Comparison of ENCODE assay signal across 16 mouse cellular contexts in the genomic region with DNA sequence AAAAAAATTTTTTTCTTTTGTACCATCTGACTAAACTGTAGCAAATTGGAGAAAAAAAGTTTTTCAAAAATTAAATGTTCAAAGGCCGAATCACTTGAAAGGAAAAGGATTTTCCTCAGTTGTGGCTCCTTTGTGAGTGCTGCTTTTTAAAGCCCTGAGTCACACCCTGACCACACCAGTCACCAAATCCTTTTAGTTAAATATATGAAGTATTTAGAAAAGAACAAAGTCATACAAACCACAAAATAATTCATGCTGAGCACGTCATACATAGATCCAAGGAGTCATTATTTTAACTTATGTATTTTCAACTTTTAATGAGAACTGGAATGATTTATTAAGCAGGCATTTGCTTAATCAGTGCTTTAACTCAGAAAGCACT.
"Had no signal": no experiment of that assay in that cellular context is flagged by ENCODE, and none has a peak within 500 bp of the region (broad histone marks: within the 10 kb centered on the region; RNA-seq: fewer than 3 reads in every experiment).

No protein-coding gene starts in this region.

- H3K4me3 ChIP-seq: kidney, embryonic 15.5 days; limb, embryonic 13.5 days; liver, embryonic 13.5 days; neural tube, embryonic 13.5 days had no signal

- H3K9me3 ChIP-seq: kidney, embryonic 15.5 days; limb, embryonic 13.5 days; liver, embryonic 13.5 days; neural tube, embryonic 13.5 days had no signal

- H3K4me2 ChIP-seq: kidney, embryonic 15.5 days; limb, embryonic 13.5 days; liver, embryonic 13.5 days; midbrain, embryonic 11.5 days; neural tube, embryonic 13.5 days had no signal

- H3K27me3 ChIP-seq: kidney, embryonic 15.5 days; limb, embryonic 13.5 days; liver, embryonic 13.5 days; neural tube, embryonic 13.5 days had no signal

- H3K36me3 ChIP-seq: kidney, embryonic 15.5 days; limb, embryonic 13.5 days; liver, embryonic 13.5 days; neural tube, embryonic 13.5 days had no signal

- DNase-seq: kidney, adult 8-10 months; kidney, postnatal 14 days; kidney, postnatal 4 days; left cerebral cortex, postnatal 4 days; liver; liver, embryonic 13.5 days; lung, adult 2 months; right cerebral cortex, postnatal 25 days; thymus, adult 18-20 months; thymus, postnatal 36 days had no signal

- ATAC-seq: intestine, postnatal 0 days had no signal

- H3K27ac ChIP-seq: kidney, embryonic 15.5 days; limb, embryonic 13.5 days; liver, embryonic 13.5 days; macrophage; neural tube, embryonic 13.5 days had no signal

- H3K4me1 ChIP-seq: kidney, embryonic 15.5 days; liver, embryonic 13.5 days; neural tube, embryonic 13.5 days had no signal

- H3K9ac ChIP-seq: kidney, embryonic 15.5 days; limb, embryonic 13.5 days; liver, embryonic 13.5 days; neural tube, embryonic 13.5 days had no signal
